Mouse (Mus musculus) c-Kit-negative CD71-positive TER-119-positive erythroid progenitor cells, embryonic 14.5 days (primary cell): Measurements from ENCODE around the gene Ccnl2.

Source experiments
- DNase-seq: peaks from one replicate; pipeline ENCODE4 v3.0.0-alpha.2; 2013; ENCODE audit warnings: low read depth, low spot score

Ccnl2 gene

DNA sequence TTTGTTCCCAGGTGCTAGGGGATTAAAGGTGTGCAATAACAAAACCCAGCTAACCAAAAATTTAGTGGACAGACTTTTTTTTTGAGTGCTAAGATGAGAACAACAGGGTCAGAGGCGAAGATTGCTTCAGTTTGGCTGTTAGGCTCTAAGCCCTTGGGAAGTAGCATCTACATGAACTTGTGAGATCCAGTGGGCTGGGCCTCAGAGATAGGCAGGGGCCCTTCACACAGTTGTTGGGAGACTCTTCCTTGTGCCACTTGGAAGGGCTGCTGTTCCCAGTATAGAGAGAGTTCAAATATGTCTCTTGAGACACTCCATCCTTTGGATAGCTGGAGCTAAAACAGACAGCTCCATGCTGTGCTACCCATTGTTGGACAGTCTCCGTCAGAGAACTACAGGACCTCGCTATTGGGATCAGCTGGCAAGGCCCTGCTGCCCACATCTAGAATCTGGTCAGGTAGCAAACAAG is 22.2 kb upstream of the Ccnl2 start, which contains the start of gene Ankrd65:
Gene Ankrd65, plus strand, starts transcription at position 419 of the 469 bp plus-strand sequence.
- DNase-seq: no peak

DNA sequence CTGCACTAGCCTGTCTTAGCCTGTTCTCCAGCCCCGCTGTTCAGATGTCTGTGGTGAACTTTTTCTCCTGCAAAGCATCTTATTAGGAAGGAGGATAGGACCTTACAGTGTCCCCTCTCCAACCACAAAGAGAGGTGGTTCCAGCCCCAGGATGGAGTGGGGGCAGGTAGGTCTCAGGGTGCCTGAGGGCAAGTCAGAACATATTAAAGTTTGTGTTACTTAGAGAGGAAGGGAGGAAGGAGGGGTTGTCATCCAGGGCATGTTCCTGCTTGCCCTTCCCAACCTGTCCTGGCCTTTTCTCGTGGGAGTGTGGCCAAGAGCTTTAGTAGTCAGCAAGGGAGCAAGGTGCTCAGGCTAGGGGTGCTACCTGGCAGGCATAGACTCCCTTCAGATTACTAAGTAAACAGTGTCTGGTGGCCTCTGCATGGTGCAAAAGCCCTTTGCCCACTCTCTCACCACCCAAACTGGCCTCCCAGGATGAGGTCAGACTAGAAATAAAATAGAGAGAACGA is 21.6 kb upstream of the Ccnl2 start:
- DNase-seq: no peak

DNA sequence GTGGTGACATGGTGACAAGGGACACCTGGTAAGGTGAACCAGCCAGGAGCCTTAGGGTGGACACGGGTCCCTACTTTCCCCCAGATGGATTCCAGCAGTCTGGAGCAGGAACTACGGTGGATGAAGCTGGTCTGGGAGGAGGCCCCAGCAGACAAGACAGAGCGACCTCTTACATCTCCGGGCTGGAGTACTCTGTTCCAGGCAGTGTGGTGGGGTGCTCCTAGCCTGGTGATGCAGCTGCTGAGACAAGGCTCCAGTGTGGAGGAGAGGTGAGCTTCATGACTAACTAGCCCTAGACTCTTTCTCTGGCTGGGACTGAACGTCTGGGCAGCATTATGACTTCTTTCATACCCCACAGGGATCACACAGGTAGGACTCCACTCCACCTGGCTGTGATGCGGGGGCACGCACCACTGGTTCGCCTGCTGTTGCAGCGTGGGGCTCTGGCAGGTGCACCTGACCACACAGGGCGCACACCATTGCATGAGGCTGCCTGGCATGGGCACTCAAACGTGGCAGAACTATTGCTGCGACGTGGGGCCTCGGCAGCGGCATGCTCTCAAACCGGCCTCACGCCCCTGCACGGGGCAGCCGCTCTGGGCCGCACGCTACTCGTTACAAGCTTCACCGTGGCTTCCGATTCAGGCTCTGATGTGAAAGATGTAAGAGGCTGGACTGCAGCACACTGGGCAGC is 20.9 kb upstream of the Ccnl2 start:
- DNase-seq: no peak

DNA sequence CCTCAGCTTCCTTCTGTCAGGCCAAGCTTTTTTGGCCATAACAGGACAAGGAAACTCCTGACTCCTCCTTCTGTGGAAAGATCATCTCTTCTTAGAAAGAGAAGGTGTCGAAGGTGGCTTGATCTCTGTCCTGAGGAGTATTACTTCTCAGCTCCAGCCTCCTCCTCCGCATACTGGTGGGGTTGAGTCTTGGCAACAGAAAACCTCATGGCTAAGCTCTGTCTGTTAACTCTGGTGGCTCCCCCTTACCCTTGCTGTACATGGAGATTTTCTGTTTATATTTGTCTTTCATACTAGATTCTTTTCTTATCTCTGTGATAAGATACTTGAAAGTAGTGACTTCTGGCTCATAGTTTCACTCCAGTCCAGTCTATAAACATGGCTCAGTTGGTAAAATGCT is 18.6 kb upstream of the Ccnl2 start:
- no peak for DNase-seq

DNA sequence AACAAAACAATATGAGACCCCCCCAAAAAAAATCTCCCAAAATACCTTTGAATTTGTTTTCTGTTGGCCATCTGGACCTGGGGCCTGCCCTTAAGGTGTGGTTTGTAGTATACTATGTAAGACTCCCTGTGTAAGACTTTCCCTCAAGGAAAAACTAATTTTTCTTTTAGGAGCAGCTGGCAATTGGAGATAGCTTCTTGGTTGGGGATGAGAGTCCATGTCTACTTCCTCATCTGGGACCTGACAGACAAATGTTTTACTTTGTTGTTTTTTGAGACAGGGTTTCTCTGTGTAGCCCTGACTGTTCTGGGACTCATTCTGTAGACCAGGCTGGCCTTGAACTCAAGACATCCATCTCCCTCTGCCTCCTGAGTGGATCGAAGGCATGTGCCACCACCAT is 10.2 kb upstream of the Ccnl2 start:
- DNase-seq: no peak

- no peak for DNase-seq
Observed at GRCm38 (mm10) chr4:155802741-155803339, 9.4 kb upstream of the Ccnl2 start, which contains the start of gene Mrpl20. Gene Mrpl20, plus strand, starts transcription at chr4:155802878.

- peak; percentile 92 for DNase-seq
Observed at GRCm38 (mm10) chr4:155803340-155804041, 8.8 kb upstream of the Ccnl2 start.

GRCm38 (mm10) chr4:155807841-155808240 is 4.4 kb upstream of the Ccnl2 start:
- DNase-seq: no peak

GRCm38 (mm10) chr4:155812665-155813181 is 434 bp downstream of the Ccnl2 start:
- no peak for DNase-seq

- no peak for DNase-seq
Observed at GRCm38 (mm10) chr4:155817533-155817932, 5.2 kb downstream of the Ccnl2 start.

DNA sequence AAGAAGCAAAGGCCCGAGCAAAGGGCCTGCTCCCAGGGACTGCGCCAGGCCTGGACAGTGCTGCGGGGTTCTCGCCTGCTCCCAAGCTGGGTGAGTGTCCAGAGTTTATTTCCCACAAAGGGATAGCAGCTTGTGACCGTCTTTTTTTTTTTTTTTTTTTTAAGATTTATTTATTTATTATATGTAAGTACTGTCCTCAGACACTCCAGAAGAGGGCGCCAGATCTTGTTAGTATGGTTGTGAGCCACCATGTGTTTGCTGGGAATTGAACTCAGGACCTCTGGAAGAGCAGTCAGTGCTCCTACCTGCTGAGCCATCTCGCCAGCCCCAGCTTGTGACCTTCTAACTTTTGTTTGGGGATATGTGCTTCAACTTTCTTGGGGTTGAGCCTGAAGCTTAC is 8.7 kb downstream of the Ccnl2 start:
- DNase-seq: no peak

- DNase-seq: no peak
Observed at GRCm38 (mm10) chr4:155823443-155823842, 11.2 kb downstream of the Ccnl2 start.

DNA sequence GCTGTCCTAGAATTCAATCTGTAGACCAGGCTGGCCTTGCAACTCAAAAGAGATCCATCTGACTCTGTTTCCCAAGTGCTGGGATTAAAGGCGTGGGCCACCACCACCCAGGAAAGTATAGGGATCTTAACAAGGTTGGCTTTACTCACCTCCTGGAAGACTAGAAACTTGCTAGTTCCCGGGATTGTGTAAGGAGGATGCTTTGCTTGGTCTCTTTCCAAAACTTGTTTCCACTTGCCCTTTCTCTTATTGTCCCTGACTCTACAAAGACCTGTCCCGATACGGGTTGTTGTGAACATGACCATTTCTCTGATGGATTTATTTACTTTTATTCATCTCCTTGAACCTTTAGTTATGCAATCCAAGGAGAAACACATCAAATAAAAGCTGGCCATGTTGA is 17.6 kb downstream of the Ccnl2 start:
- DNase-seq: no peak

GRCm38 (mm10) chr4:155830596-155830995 is 18.3 kb downstream of the Ccnl2 start:
- no peak for DNase-seq

DNA sequence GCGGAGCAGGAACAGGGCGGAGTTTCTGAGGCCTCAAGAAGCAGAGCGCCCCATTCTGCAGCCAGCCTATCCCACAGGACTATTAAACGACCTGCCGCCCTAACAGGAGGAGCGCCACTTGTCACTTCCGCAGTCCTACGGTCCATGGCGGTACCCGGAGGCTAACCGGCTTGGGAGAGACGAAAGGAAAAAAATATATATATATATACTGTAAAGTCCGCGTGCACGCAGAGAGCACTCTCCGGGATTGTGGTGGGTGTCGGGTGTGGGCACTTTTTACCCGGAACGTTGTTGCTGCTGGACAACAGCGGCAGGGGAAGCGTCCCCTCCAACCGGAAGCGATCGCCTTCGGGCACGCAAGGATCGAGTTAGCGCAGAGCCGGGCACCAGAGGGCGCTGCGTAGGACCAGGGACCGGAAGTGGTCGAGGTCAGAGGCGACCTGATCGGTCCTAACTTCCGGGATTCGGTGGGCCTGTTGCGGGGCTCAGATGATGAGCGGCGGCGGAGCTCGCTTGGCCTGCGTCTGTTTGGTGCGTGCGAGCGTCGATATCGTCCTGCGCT is 19.0 kb downstream of the Ccnl2 start, which contains the start of gene Aurkaip1:
Gene Aurkaip1, plus strand, starts transcription at position 68 of the 562 bp plus-strand sequence.
- peak; percentile 88 for DNase-seq

GRCm38 (mm10) chr4:155831831-155832230 is 19.5 kb downstream of the Ccnl2 start:
- no peak for DNase-seq

DNA sequence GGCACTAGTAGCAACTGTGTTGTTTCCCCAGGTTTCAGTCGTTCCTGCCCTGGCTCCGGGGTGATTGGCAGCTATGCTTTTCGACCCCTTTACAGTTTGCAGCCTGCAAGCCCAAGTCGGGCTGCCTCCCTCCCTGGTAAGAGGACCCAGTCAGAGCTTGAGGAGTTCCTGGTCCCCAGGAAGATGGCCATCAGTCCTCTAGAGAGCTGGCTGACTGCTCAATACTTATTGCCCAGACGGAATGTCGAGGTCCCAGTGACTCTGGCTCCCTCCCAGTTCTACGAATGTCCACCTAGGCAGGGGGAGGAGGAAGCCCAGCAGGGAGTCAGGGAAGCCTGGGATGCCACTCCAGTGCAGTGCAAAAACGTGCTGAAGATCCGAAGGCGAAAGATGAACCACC is 20.0 kb downstream of the Ccnl2 start:
- DNase-seq: no peak

DNA sequence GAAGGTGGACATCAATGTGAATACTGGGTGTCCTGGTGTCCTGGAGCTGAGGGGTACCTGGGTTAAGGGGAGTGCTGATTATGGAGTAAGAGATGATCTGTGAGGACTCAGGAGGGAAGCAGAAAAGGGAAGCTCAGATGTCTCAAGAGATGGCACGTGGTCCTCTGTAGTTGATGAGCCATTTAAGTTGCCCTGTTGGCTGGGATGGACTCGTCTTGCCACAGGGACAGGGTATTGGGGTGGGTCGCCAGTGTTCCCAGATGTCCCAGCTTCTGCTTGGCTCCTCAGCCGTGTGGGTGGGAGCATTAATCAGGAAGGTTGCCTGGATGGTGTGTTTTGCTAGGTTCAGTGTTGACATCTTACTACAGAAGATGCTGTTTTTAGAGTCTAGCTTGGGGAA is 20.9 kb downstream of the Ccnl2 start:
- DNase-seq: no peak

GRCm38 (mm10) chr4:155833836-155834235 is 21.5 kb downstream of the Ccnl2 start:
- no peak for DNase-seq

- no peak for DNase-seq
Observed at GRCm38 (mm10) chr4:155837404-155838010, 25.2 kb downstream of the Ccnl2 start.
